Mouse (Mus musculus) stomach, embryonic 15.5 days (tissue): ENCODE data around the gene D630039A03Rik. TPM values are rescaled to one million over a fixed set of nuclear protein-coding genes. Genes with fewer than 3 reads are reported as not detected.

ENCODE experiments used
- ATAC-seq: fragments of 200-750 bp; cut with Nextera tagmentation; 2 replicates; pipeline ENCODE4 v1.8.0; 2017; ENCODE audit warnings: low read depth, moderate number of reproducible peaks, moderate TSS enrichment; ENCODE audit not compliant: insufficient read depth, low FRiP score
- H3K27ac ChIP-seq: fragments of 300-500 bp; sonication (generic); 2 replicates; pipeline ENCODE4 v1.5.1; 2015; ENCODE audit warnings: mild to moderate bottlenecking, inconsistent platforms
- H3K27me3 ChIP-seq: fragments of 300-500 bp; sonication (generic); replicated peaks from 2 replicates; pipeline ENCODE4 v1.6.1; 2015; ENCODE audit warnings: inconsistent platforms
- H3K36me3 ChIP-seq: fragments of 300-500 bp; sonication (generic); 2 replicates; pipeline ENCODE4 v1.6.1; 2015; ENCODE audit warnings: inconsistent platforms
- H3K4me1 ChIP-seq: fragments of 300-500 bp; sonication (generic); 2 replicates; pipeline ENCODE4 v1.6.1; 2015; ENCODE audit warnings: inconsistent platforms
- H3K4me2 ChIP-seq: fragments of 300-500 bp; sonication (generic); 2 replicates; pipeline ENCODE4 v1.6.1; 2015; ENCODE audit warnings: mild to moderate bottlenecking, inconsistent platforms
- H3K4me3 ChIP-seq: fragments of 300-500 bp; sonication (generic); replicated peaks from 2 replicates; pipeline ENCODE4 v1.5.1; 2015; ENCODE audit warnings: inconsistent platforms
- H3K9ac ChIP-seq: fragments of 300-500 bp; sonication (generic); 2 replicates; pipeline ENCODE4 v1.6.1; 2015; ENCODE audit warnings: inconsistent platforms
- H3K9me3 ChIP-seq: fragments of 300-500 bp; sonication (generic); 2 replicates; pipeline ENCODE4 v1.6.1; 2016; ENCODE audit warnings: inconsistent platforms
- WGBS: fragments of 180-500 bp; shearing (Covaris S2); methylation state at CpG from one replicate; pipeline ENCODE4 v1.1.7; 2015; 5-methylcytosine and 5-hydroxymethylcytosine counted together
- polyA plus RNA-seq: library from polyadenylated mRNA; unstranded; fragments of >200 nt; fragmentation: Nextera tagmentation; extraction: Ambion mirVana; gene quantifications from 2 replicates; pipeline ENCODE4 v1.2.1, GENCODE M21; 2015

Gene D630039A03Rik
- 10.4 and 11.4 TPM in 2 replicates for polyA plus RNA-seq

DNA sequence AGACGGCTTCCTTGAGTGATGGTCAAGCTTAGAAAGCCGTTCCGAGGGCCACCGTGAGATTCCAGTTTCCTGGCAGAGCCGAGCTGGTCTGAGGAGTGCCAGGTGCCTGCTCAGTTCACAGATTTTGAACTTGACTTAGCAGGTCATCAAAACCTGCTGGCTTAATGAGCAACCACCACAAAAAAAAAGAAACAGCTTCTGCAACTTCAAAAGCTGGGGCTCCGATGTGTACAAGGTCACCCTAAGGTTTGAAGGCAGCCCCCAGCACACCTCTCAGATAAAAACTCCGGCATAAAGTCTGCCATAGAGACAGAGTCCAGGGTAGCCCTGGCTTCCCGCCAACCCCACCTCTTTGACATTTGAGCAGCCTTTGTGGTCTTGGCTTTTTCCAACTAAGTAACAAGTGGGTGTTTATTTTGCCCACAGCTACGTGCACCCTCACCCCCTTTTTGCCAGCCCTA, at the start of gene D630039A03Rik:
Gene D630039A03Rik, minus strand, starts transcription at position 97 of the 461 bp plus-strand sequence.
- H3K4me1 ChIP-seq = peaks cover 12% of the 10 kb centered on the region; the same call in 1 of the 2 replicates
- H3K9me3 ChIP-seq = no peaks in the 10 kb centered on the region
- H3K27me3 ChIP-seq = no peaks in the 10 kb centered on the region
- no peaks in the 10 kb centered on the region for H3K36me3 ChIP-seq
- H3K27ac ChIP-seq = peak within 1 kb of the TSS; percentile 91
- no peak within 1 kb of the TSS for H3K9ac ChIP-seq
- peak within 1 kb of the TSS; percentile 32 for H3K4me3 ChIP-seq
- H3K4me2 ChIP-seq = peak within 1 kb of the TSS; percentile 50
- peak; percentile 82 for ATAC-seq
- 13% methylated on average over 9 of the region's 9 CpGs for WGBS

DNA sequence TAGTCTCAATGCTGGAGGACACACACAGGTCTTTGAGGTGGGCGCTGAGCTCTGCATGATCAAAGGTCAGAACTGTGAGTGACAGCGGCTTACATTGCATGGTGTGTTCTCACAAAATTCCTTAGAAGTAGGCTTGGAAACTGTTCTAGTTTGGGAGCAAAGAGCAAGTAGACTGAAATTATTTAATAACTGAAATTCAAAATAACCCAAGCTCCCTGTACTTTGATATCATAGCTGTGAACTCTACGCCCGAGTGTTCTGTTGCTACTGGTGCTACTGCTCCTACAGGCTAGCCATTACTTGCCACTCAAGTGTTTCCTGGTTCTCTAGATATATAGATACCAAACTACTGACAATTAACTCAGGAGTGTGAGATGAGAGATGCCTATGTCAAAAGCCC, 49.4 kb upstream of the D630039A03Rik start:
- 90% methylated on average over 4 of the region's 4 CpGs for WGBS
- no peaks in the 10 kb centered on the region for H3K27me3 ChIP-seq
- no peaks in the 10 kb centered on the region for H3K4me1 ChIP-seq
- H3K36me3 ChIP-seq = no peaks in the 10 kb centered on the region
- no peaks in the 10 kb centered on the region for H3K9me3 ChIP-seq
- no peak for ATAC-seq
- H3K9ac ChIP-seq = no peak overlapping the region
- H3K27ac ChIP-seq = no peak overlapping the region
- no peak overlapping the region for H3K4me2 ChIP-seq
- H3K4me3 ChIP-seq = no peak overlapping the region

DNA sequence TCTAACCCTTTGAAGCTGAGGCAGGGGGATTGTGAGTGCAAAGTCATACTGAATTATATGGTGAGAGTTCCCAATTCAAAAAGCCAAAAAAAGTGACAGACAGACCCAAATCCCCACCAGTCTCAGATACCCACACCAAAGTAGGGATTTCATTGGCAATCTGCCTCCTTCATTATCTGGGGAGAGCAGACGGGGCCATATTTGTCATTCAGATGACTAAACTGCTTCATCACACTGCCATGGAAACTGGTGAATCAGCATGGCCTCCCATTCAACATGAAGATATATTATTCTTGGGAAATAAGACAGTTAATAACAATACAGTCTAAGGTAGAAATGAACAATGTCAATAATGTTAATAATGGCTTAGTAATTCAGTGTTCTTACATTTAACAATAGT, 48.0 kb upstream of the D630039A03Rik start:
- H3K9ac ChIP-seq = no peak overlapping the region
- H3K9me3 ChIP-seq = no peaks in the 10 kb centered on the region
- H3K36me3 ChIP-seq = no peaks in the 10 kb centered on the region
- no peaks in the 10 kb centered on the region for H3K4me1 ChIP-seq
- H3K27ac ChIP-seq = no peak overlapping the region
- no peaks in the 10 kb centered on the region for H3K27me3 ChIP-seq
- H3K4me3 ChIP-seq = no peak overlapping the region
- 42% methylated on average over 1 of the region's 1 CpGs for WGBS
- no peak for ATAC-seq
- no peak overlapping the region for H3K4me2 ChIP-seq

DNA sequence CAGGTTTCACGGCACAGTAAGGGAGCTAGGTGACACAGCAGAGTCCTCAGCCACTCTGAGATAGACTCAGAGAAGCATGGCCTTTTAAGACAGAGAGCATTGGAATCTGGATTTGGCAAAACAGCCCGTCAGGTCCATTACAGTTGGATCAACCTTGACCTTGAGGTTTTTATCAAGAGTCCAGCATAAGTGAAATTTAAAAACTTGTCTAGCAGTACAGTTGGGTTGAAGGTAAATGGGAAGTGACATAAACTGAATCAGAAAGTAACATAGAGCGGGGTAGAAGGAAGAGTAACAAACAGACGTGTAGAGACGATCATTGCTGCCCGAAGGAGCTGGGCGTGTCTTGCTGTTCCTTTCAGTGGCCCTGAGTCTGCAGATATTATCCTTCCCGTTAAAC, 43.0 kb upstream of the D630039A03Rik start:
- no peak overlapping the region for H3K9ac ChIP-seq
- ATAC-seq = no peak
- 80% methylated on average over 8 of the region's 8 CpGs for WGBS
- H3K27ac ChIP-seq = no peak overlapping the region
- peaks cover 14% of the 10 kb centered on the region for H3K4me1 ChIP-seq
- no peak overlapping the region for H3K4me3 ChIP-seq
- H3K27me3 ChIP-seq = no peaks in the 10 kb centered on the region
- no peaks in the 10 kb centered on the region for H3K36me3 ChIP-seq
- H3K9me3 ChIP-seq = no peaks in the 10 kb centered on the region
- H3K4me2 ChIP-seq = no peak overlapping the region

DNA sequence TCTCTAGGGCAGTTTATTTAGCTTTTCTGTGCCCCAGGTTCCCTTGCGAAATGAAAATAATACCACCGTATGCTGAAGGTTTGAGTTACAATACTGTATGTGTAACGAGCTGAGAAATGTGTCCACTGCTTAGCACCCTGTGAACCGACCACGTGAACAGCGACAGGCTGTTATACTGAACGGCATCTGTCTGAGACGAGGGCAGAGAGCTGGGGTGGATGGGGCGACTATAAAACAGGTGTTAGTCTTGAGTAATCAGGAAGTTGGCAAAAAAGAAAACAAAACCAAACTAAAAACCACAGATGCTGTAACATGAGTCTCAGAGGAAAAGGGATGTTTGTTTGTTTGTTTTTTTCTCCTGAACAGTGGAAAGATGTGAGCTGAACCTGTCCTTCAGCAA, 42.0 kb upstream of the D630039A03Rik start:
- Histone ChIP-seq H3K27me3 (no peaks in the 10 kb centered on the region), H3K9ac (no peak overlapping the region), H3K4me2 (no peak overlapping the region), H3K4me3 (no peak overlapping the region), H3K9me3 (no peaks in the 10 kb centered on the region), H3K4me1 (peaks cover 19% of the 10 kb centered on the region), H3K27ac (no peak overlapping the region), H3K36me3 (no peaks in the 10 kb centered on the region)
- WGBS = 68% methylated on average over 9 of the region's 9 CpGs
- no peak for ATAC-seq

DNA sequence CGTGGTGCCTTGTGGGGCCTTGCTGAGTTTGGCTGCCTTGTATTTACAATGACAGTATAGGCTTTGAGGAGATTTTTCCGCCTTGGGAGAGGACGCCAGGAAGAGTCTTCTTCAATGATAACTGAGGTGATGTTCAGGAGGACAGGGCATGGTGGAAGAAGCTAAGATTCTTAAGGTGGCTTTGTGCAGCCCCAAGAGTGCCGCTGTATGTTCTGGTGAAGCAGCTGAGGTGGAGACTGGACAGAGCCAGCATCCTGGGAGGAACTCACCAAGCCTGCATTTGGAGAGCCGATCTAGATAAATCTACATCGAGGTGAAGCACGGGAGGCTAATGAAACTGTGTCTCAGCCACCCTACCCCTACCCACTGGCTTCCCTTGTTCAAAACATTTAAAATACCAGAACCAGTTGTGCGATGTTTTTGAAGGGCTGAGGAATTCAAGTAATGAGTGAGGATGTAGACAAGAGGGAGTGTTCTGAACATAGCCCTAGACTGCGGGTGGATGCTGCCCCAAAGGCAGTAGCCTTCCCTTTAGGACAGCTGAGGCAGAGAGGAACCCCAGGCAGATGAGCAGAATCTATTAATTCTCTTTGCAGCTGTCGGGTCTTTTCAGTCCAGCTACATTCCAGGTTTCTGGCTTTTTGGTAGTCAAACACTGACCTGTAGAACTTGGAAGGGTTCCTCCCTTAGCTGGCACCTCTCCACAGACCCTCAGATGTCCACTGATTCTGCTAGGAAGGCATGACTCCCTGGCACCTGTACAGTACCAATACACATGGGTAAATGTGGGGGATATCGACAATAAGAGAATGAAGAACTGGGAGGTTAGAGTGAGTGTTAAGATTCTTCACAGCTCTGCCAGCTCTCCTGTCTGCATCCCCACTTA, 41.3 kb upstream of the D630039A03Rik start:
- no peak for ATAC-seq
- peak overlapping the region; percentile 78 for H3K4me3 ChIP-seq
- H3K36me3 ChIP-seq = no peaks in the 10 kb centered on the region
- no peaks in the 10 kb centered on the region for H3K27me3 ChIP-seq
- H3K4me1 ChIP-seq = peaks cover 19% of the 10 kb centered on the region
- peak overlapping the region; percentile 75 for H3K4me2 ChIP-seq
- peak overlapping the region; percentile 99 for H3K27ac ChIP-seq
- WGBS = 38% methylated on average over 11 of the region's 11 CpGs
- H3K9ac ChIP-seq = 0 out of 2 replicates have a peak overlapping the region, but pooled peaks have one; percentile 35
- H3K9me3 ChIP-seq = no peaks in the 10 kb centered on the region

DNA sequence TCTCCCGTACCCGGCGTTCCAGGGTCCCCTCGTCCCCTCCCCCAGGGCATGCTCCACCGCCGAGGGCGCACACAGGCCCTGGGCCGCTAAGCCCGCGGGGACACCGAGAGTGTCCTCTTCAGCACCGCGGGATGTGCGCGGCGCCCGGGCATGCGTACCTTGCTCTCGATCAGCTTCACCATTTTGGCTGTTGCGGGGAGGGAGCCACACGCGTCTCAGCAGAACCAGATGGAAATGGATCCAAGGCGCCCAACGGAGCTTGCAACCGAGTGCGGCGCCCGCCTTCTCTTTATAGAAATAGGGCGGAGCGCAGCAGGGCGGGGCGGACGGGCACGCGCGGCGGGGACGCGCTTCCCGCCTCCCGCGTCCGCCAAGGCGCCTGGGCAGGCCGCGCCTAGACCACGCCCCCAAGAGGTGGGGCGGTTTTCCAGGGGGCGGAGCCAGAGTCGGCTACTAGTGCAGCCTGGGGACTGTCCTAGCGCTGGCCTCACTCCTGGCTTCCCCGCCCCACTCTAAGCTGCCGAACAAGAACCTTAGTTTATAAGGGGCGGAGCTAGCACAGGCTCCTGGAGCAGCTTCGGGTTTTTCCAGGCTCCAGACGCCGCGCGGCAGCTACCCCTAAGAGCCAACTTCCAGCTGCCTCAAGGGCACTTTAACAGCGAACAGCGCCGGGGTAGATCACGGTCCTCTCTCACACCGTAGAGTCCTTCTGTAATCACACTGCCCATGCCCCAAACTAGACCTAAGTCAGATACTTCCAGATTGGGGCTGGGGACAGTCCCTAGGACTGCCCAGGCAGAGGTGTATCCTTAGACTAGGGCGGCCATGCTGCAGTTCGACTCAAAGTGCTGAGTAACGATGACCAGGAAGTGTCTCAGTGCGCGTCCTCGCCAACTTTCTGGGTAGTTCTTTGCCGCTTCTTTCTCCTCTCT, 40.2 kb upstream of the D630039A03Rik start, which contains the start of gene Txn1:
Gene Txn1, minus strand, starts transcription at position 383 of the 932 bp plus-strand sequence.
- under 1% methylated on average over 71 of the region's 71 CpGs for WGBS
- H3K9me3 ChIP-seq = no peaks in the 10 kb centered on the region

DNA sequence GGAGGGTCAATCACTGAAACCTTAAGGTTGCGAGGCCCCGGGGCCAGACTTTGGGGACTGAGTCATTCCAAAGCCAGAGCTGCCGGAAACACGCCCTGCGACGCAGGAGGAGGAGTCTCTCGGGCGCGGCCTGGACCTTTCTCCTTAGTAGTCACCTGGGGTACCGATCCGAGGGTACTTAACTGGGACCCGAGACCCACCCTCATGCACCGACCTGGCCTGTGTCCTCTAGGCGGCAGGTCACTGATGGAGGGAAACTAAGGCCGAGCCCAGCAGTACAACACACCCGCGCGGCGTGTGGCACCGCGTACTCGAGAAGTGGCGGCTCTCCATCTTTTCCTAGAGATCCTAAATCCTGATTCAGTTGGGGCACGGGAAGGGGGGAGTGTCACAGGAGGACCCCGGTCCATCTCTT, 39.5 kb upstream of the D630039A03Rik start:
- peak overlapping the region; percentile 63 for H3K4me2 ChIP-seq
- H3K9me3 ChIP-seq = no peaks in the 10 kb centered on the region
- WGBS = 0% methylated on average over 25 of the region's 25 CpGs
- H3K27me3 ChIP-seq = no peaks in the 10 kb centered on the region
- H3K4me3 ChIP-seq = peak overlapping the region; percentile 78
- peaks cover 14% of the 10 kb centered on the region for H3K36me3 ChIP-seq
- ATAC-seq = peak; percentile 11; the same call in 1 of the 2 replicates
- peak overlapping the region; percentile 99 for H3K27ac ChIP-seq
- H3K9ac ChIP-seq = peak overlapping the region; percentile 71
- H3K4me1 ChIP-seq = peaks cover 19% of the 10 kb centered on the region

More for the DNA sequence above, 40.2 kb upstream of the D630039A03Rik start, which contains the start of gene Txn1:
- ATAC-seq = peak; percentile 97
- Histone ChIP-seq H3K36me3 (peaks cover 7% of the 10 kb centered on the region), H3K9ac (peak within 1 kb of the TSS; percentile 71), H3K27ac (peak within 1 kb of the TSS; percentile 99), H3K27me3 (no peaks in the 10 kb centered on the region), H3K4me2 (peak within 1 kb of the TSS; percentile 75), H3K4me1 (peaks cover 19% of the 10 kb centered on the region), H3K4me3 (peak within 1 kb of the TSS; percentile 78)

DNA sequence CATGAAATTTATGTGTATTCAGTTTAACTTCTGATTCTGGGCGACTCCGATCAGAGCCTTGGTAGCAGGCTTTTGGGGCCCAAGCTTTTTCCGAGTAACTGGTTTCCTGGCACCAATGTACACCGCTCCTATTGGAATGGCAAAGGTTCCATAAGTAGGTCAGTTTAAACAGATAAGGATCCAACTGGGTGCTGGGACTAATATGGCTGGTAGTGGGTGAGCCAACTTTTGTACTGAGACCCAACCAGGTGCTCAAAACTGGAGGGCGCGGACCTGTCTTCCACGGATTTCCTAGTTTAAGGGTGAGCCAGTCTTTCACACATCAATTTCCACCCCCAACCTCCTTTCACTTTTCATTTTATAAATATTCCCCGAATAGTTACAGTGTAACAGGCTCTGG, 38.9 kb upstream of the D630039A03Rik start:
- peaks cover 19% of the 10 kb centered on the region for H3K4me1 ChIP-seq
- WGBS = 67% methylated on average over 8 of the region's 8 CpGs
- ATAC-seq = no peak
- H3K4me3 ChIP-seq = peak overlapping the region; percentile 78
- peaks cover 19% of the 10 kb centered on the region for H3K36me3 ChIP-seq
- H3K9ac ChIP-seq = peak overlapping the region; percentile 71; the same call in 1 of the 2 replicates
- H3K9me3 ChIP-seq = no peaks in the 10 kb centered on the region
- peak overlapping the region; percentile 63 for H3K4me2 ChIP-seq
- H3K27ac ChIP-seq = peak overlapping the region; percentile 99; the same call in 1 of the 2 replicates
- H3K27me3 ChIP-seq = no peaks in the 10 kb centered on the region

DNA sequence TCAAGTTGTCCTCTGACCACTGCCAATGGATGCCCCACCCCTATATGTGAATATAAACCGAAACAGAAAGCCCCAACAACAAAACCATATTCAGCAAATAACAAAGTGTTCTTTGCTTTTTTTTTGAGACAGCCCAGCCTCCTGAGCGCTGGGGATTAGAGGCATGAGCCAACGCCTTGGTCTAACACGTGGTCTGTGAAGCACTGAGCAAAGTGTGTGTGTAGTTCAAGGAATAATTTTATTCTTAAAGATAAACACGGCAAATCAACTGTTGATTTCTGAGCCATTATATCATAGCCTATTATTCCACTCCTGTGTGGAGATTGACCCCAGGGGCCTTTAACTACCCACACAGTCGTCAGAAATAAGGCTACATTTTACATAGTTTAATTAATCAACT, 38.5 kb upstream of the D630039A03Rik start:
- Histone ChIP-seq H3K9me3 (no peaks in the 10 kb centered on the region), H3K27ac (0 out of 2 replicates have a peak overlapping the region, but pooled peaks have one; percentile 99), H3K9ac (no peak overlapping the region), H3K4me1 (peaks cover 19% of the 10 kb centered on the region), H3K36me3 (peaks cover 23% of the 10 kb centered on the region), H3K4me3 (peak overlapping the region; percentile 78), H3K4me2 (peak overlapping the region; percentile 63), H3K27me3 (no peaks in the 10 kb centered on the region)
- no peak for ATAC-seq
- WGBS = 53% methylated on average over 6 of the region's 6 CpGs

DNA sequence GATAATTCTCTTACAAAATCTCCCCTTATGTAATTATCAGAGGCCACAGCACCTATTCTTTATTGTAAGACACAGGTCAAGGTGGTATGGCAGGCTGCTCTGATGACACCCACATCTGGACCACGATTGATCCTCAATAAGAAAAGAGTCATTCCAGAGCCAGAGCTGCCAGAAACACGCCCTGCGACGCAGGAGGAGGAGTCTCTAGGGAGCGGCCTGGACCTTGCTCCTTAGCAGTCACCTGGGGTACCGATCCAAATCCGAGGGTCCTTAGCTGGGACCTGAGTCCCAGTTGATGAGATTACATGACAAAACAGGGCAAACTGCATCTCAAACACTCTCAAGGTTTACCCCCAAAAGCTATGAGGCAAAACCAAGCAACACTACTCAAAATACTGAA, 37.7 kb upstream of the D630039A03Rik start:
- H3K4me2 ChIP-seq = peak overlapping the region; percentile 63
- H3K27ac ChIP-seq = no peak overlapping the region

More for the DNA sequence above, 37.7 kb upstream of the D630039A03Rik start:
- no peak for ATAC-seq
- Histone ChIP-seq H3K9ac (no peak overlapping the region), H3K4me3 (peak overlapping the region; percentile 9; the same call in 1 of the 2 replicates), H3K9me3 (no peaks in the 10 kb centered on the region), H3K27me3 (no peaks in the 10 kb centered on the region), H3K4me1 (peaks cover 19% of the 10 kb centered on the region), H3K36me3 (peaks cover 31% of the 10 kb centered on the region)
- 86% methylated on average over 7 of the region's 7 CpGs for WGBS
